Mouse (Mus musculus) cerebellum, adult 18-20 months (tissue): ENCODE data around the gene D2hgdh.
"Not testable (repeated sequence)": the region's sequence is repeated elsewhere in the genome, so short reads cannot be mapped to it uniquely, and the experiment has no call there.

ENCODE experiments used
- DNase-seq, 2 experiments: peaks; one replicate each; pipeline ENCODE4 v3.0.0; 2021

The D2hgdh gene

GRCm38 (mm10) chr1:93832754-93833360 is 8.1 kb downstream of the D2hgdh start:
- DNase-seq, result not testable (repeated sequence)

GRCm38 (mm10) chr1:93834671-93835150 is 10.0 kb downstream of the D2hgdh start:
- DNase-seq, result no peak

DNA sequence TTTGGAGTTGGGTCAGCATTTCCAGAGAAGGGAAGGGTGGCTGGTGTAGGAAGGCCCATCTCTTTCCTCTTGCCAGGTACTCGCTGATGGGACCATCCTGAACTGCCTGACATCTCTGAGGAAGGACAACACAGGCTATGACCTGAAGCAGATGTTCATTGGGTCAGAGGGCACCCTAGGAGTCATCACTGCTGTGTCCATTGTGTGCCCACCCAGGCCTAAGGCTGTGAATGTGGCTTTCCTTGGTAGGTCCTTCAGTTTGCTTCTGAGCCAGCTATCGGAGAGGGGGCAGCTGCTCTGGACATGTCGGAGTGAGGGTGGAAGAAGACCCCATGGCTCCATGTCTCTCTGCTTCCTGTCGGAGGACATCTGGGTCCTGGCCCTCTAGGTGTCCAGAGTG is 10.5 kb downstream of the D2hgdh start:
- DNase-seq, result no peak

GRCm38 (mm10) chr1:93835876-93836531 is 11.3 kb downstream of the D2hgdh start:
- DNase-seq, result no peak

DNA sequence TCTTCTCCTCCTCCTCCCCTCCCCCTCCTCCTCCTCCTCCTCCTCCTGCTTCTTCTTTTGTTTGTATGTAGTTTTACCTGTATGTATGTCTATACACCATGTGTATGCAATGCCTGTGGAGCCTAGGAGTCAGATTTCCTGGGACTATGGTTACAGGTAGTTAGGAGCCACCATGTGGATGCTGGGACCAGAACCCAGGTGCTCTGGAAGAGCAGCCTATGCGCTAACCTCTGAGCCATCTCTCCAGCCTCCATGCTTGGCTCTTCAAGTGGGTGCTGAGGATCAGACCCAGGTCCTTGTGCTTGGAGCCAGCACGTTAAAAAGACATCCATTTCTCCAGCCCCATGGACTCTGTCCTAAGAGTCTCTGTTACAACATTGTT is 11.8 kb downstream of the D2hgdh start:
- no peak for DNase-seq

GRCm38 (mm10) chr1:93837335-93837734 is 12.6 kb downstream of the D2hgdh start:
- DNase-seq, result no peak

DNA sequence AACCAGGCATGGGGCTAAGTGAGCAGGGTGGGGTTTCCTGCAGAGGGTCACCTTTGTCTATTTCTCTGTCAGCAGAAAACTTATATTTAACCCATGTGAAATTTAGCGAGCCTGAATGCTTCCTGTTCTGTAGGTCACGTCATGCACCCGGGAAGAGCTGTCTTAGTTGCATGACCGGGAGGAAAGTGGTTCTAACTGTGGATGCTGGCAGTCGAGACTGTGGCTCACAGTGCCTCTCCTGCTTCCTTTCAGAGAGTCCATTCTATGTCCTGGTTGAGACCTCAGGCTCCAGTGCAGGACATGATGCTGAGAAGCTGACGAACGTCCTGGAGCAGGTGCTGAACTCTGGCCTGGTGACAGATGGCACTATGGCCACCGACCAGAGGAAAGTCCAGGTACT is 13.9 kb downstream of the D2hgdh start:
- peak in 1 of 2 experiments; percentile 9 for DNase-seq

DNA sequence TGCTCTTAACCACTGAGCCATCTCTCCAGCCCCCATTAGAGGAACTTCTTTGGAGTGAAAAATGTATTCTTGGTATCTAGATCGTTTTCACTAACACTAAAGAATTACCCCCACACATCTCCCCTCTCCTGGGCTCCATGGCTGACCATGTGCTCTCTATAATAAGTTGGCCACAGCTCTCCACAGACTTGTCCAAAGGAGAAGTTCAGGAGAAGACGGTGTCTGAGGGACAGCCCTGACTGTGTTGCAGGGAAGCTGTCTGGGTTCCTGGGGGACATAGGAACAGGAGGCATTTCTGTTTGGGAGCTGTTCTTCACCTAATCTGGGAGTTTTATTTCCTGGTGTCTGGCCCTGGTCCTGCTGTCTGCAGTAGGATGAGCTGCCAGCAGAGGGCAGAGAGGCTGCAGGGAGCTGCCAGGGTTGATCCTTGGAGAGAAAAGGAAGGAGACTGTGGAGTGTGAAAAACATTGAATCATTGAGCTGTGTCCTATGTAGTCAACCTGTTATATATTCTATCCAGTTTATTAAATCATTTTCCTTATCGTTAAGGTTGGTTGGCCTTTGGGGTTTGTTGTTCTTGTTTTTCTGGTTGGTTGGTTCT is 21.2 kb downstream of the D2hgdh start:
- not testable (repeated sequence) for DNase-seq

- DNase-seq, result not testable (repeated sequence)
Measured at GRCm38 (mm10) chr1:93855790-93856189, 31.1 kb downstream of the D2hgdh start.

DNA sequence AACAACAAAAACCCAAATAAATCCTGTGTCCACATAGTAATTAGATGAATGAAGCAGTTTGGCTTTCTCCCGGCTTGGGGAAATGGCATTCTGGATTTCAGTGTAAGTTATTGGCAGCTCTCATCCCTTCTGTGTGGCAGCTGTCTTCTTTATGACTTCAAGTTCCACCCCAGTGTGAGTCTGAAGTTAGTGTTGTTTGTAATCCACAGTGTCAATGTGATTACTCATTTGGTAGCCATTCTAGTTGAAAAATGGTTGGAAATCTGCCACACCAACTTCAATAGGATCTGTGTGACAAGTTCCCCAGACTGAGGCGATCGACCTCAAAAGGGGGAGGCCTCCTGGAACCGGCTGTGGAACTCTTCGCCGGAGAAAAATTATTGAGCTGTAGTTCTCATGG is 32.7 kb downstream of the D2hgdh start:
- no peak for DNase-seq

DNA sequence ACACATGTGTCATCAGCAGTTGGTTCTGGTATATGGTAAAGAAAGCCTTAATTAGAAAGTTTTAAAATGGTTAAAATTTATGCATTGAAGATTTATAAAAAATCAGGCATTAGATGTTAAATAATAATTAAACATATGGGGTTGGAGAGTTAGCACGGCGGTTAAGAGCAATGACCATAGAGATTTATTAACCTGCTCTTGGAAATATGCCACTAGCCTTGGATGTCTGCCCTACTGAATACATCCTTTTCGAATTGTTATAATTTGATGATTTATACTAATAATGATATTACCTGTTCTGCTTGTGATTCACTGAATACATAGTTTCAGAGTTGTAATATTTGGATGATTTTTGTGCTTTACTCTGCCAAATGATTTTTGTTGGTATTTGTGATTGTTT is 33.3 kb downstream of the D2hgdh start:
- DNase-seq, result no peak

DNA sequence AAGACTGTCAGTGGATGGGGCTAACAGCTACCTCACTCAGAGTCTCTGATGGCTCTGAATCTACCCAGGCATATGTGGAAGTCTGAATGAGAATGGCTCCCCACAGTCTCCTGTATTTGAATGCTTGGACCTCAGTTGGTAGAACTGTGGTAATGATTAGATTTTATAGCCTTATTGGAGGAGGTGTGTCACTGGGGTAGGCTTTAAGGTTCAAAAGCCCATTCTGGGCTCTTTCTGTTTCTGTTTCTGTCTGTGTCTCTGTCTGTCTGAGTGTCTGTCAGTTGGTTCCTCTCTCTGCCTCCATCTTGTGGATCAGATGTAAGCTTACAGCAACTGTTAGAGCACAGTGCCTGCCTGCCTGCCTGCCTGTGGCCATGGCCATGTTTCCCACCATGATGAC is 34.9 kb downstream of the D2hgdh start:
- no peak for DNase-seq

GRCm38 (mm10) chr1:93861048-93861447 is 36.3 kb downstream of the D2hgdh start, which contains the start of gene Gal3st2:
TSS of gene Gal3st2 (plus strand) at chr1:93861306.
- DNase-seq, result not testable (repeated sequence)

DNA sequence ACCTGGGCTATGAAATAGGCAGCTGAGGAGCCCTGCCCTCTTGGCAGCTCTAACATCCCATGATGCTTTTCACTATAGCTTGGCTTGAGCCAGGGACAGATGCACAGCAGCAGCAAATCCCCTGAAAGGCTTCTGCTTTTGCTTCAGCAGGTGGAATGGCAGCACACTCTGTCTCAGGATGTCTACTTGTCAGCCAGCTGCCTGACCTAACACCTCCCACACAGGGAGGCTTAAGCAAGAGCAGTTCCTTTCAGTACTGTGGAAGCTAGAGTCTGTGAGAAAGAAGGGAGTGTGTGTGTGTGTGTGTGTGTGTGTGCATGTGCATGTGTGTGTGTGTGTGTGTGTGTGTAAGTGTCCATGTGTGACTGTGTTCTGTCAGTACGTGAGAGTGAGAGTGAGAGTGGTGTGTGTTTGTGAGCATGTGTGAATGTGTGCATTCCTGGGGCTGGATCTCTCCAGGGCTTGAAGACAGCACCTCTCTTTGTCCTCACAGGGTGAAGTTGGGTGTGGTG is 46.9 kb downstream of the D2hgdh start:
- not testable (repeated sequence) for DNase-seq

DNA sequence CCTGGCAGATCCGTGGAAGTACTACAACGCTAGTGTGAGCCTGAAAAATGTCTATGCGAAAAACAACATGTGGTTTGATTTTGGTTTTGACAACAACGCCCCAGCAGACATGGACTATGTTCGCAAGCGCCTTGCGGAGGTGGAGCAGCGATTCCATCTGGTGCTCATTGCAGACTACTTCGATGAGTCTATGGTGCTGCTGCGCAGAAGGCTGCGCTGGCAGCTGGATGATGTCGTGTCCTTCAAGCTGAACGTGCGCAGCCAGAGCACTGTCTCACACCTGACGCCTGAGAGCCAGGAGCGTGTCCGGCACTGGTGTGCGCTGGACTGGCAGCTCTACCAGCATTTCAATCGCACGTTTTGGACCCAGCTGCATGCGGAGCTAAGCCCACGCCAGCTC is 49.7 kb downstream of the D2hgdh start:
- DNase-seq, result not testable (repeated sequence)

- not testable (repeated sequence) for DNase-seq
Measured at GRCm38 (mm10) chr1:93881778-93882177, 57.1 kb downstream of the D2hgdh start.

GRCm38 (mm10) chr1:93890936-93891335 is 66.2 kb downstream of the D2hgdh start:
- peak in 1 of 2 experiments; percentile 6 for DNase-seq

DNA sequence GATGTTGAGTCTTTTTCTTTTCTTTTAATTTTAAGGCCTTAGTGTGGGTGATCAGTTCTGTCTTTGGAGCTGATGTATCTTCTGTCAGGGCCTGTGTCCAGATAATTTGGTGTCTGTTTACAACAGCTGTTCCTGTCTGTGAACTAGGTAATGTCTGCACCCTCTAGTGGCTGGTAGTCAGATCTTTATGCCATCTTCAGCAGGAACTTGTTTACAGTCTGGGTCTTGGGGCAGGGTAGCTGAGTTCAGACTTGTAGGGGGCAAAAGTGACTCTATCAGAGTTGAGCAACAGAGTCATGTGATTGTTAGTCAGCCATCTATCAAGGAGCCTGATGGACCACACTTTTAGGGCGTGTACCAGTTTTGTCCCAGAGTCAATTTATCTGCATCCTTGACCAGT is 72.7 kb downstream of the D2hgdh start:
- DNase-seq, result not testable (repeated sequence)

GRCm38 (mm10) chr1:93901291-93901690 is 76.6 kb downstream of the D2hgdh start:
- DNase-seq, result not testable (repeated sequence)
